Comparison of ENCODE assay signal across 19 mouse cellular contexts in the genomic region with DNA sequence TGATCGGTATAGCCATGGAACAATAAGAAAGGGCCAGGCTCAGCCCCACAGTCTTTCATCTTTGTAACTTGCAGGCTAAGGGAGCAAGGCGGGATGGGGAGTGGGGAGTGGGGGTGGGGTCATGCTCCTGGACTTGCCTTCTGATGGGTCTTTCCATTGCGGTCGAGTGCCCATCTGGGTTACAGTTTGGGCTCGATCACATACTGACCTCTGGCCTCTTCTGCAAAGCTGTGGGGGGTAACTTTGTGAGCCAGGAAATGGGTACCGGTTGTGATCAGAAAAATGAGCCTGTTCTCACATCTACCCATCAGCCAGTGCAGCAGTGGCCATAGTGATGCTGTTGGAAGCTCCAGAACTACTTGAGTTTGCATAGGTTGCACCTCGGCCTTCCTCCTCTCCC. TPM values are rescaled to one million over a fixed set of nuclear protein-coding genes. Genes with fewer than 3 reads are reported as not detected.
DNase-seq lines count a peak whose midpoint lies in the region; ATAC-seq lines count a peak whose summit lies in the region.
"Had no signal": no experiment of that assay in that cellular context is flagged by ENCODE, and none has a peak within 500 bp of the region (broad histone marks: within the 10 kb centered on the region; RNA-seq: fewer than 3 reads in every experiment).

No protein-coding gene starts in this region.

- no peak overlapping the region for H3K9ac ChIP-seq in kidney, embryonic 16.5 days (replicated peaks; ENCODE audit: low read length)
- H3K9ac ChIP-seq: embryonic facial prominence, embryonic 12.5 days; forebrain, embryonic 12.5 days; hindbrain, embryonic 14.5 days had no signal

- H3K27me3 ChIP-seq in kidney, embryonic 16.5 days (ENCODE audit: insufficient read depth, low read length), result no peaks in the 10 kb centered on the region
- H3K27me3 ChIP-seq: embryonic facial prominence, embryonic 12.5 days; forebrain, embryonic 12.5 days had no signal

- H3K4me1 ChIP-seq in kidney, embryonic 16.5 days (ENCODE audit: insufficient read depth, low read length), result 0 out of 2 replicates have a peak, but pooled peaks cover 6% of the 10 kb centered on the region
- H3K4me1 ChIP-seq: embryonic facial prominence, embryonic 12.5 days; forebrain, embryonic 12.5 days had no signal

- no peak overlapping the region for H3K27ac ChIP-seq in kidney, embryonic 16.5 days (ENCODE audit: low read length)
- H3K27ac ChIP-seq: embryonic facial prominence, embryonic 12.5 days; forebrain, embryonic 12.5 days; hindbrain, embryonic 14.5 days had no signal

- ATAC-seq in kidney, embryonic 16.5 days (ENCODE audit: low FRiP score, low TSS enrichment), result no peak
- ATAC-seq: forebrain, embryonic 16.5 days had no signal

- no peaks in the 10 kb centered on the region for H3K36me3 ChIP-seq in kidney, embryonic 16.5 days (ENCODE audit: insufficient read depth, low read length)
- H3K36me3 ChIP-seq: embryonic facial prominence, embryonic 12.5 days; forebrain, embryonic 12.5 days; heart, embryonic 10.5 days had no signal

- no peaks in the 10 kb centered on the region for H3K9me3 ChIP-seq in kidney, embryonic 16.5 days (ENCODE audit: low read length)
- H3K9me3 ChIP-seq: forebrain, embryonic 12.5 days; heart, embryonic 10.5 days had no signal

- DNase-seq in kidney, adult 8-10 months, result peak; percentile 71 to 73
- peak; percentile 38 for DNase-seq in kidney, postnatal 14 days
- peak; percentile 56 to 77 for DNase-seq in kidney, postnatal 25 days
- peak; percentile 46 for DNase-seq in retina, postnatal 1 day
- DNase-seq in embryo, embryonic 11 days, result no peak
- DNase-seq: adrenal gland, adult 8-10 months; adrenal gland, postnatal 36 days; cerebellum, adult 2 months; cerebellum, postnatal 10 days; gastrocnemius, postnatal 10 days; heart, adult 18-20 months; heart, postnatal 10 days; heart, postnatal 4 days had no signal

- 64% methylated on average over 7 of the region's 7 CpGs for WGBS in kidney, embryonic 16.5 days

- H3K4me2 ChIP-seq in kidney, embryonic 16.5 days (replicated peaks; ENCODE audit: low read depth, low read length), result no peak overlapping the region
- H3K4me2 ChIP-seq: embryonic facial prominence, embryonic 12.5 days; forebrain, embryonic 12.5 days; hindbrain, embryonic 14.5 days had no signal

- H3K4me3 ChIP-seq in kidney, embryonic 16.5 days (ENCODE audit: low read length), result no peak overlapping the region
- H3K4me3 ChIP-seq: embryonic facial prominence, embryonic 12.5 days; forebrain, embryonic 12.5 days; heart, embryonic 10.5 days had no signal

RNA-seq across cellular contexts. Expression of gene Htra1, which starts 22.6 kb away (rescaled TPM):
- polyA plus RNA-seq in kidney, embryonic 16.5 days (2015; fragmentation: Nextera tagmentation; extraction: Ambion mirVana), result 8.3 and 13.4 TPM in 2 replicates
